Mouse (Mus musculus) MEL (cell line): ENCODE data around the gene Ccar1. TPM values are rescaled to one million over a fixed set of nuclear protein-coding genes. Genes with fewer than 3 reads are reported as not detected.
A peak's percentile ranks its signal among the peaks of the same experiment; 100 is the strongest.

ENCODE experiments used
- DNase-seq: peaks from one replicate; pipeline ENCODE4 v3.0.0; 2011; ENCODE audit warnings: low read depth, low spot score
- H3K27ac ChIP-seq: 2 replicates; pipeline ENCODE4 v1.5.1; 2012; ENCODE audit warnings: low read depth, mild to moderate bottlenecking, control low read depth, low read length, moderate library complexity; ENCODE audit not compliant: control insufficient read depth
- H3K27me3 ChIP-seq, 2 experiments: fragments of 150-350 bp in 1 of 2; sonication (generic) in 1 of 2; 2 replicates each; pipeline ENCODE4 v1.6.1; 2012; ENCODE audit warnings: low read length in 2 of 2, mild to moderate bottlenecking in 2 of 2, improper control_type of control experiment in 1 of 2, moderate library complexity in 1 of 2; ENCODE audit not compliant: insufficient read depth in 2 of 2, control insufficient read depth in 1 of 2
- H3K36me3 ChIP-seq, 2 experiments: 2 replicates each; pipeline ENCODE4 v1.6.1; 2012 to 2014; ENCODE audit warnings: low read length in 2 of 2, improper control_type of control experiment in 1 of 2, inconsistent platforms in 1 of 2, mild to moderate bottlenecking in 1 of 2; ENCODE audit not compliant: insufficient read depth in 2 of 2, control insufficient read depth in 1 of 2
- H3K4me1 ChIP-seq, 2 experiments: fragments of 150-350 bp in 1 of 2; sonication (generic) in 1 of 2; 2 replicates each; pipeline ENCODE4 v1.6.1; 2012; ENCODE audit warnings: low read length in 2 of 2, improper control_type of control experiment in 1 of 2, mild to moderate bottlenecking in 1 of 2; ENCODE audit not compliant: insufficient read depth in 2 of 2, control insufficient read depth in 1 of 2
- H3K4me3 ChIP-seq, 2 experiments: fragments of 150-350 bp in 1 of 2; sonication (generic) in 1 of 2; 2 replicates each; pipeline ENCODE4 v1.5.1; 2012; ENCODE audit warnings: low read depth in 2 of 2, low read length in 2 of 2, mild to moderate bottlenecking in 2 of 2, moderate library complexity in 2 of 2, control low read depth in 1 of 2, improper control_type of control experiment in 1 of 2; ENCODE audit not compliant: control insufficient read depth in 1 of 2, insufficient read depth in 1 of 2
- H3K79me2 ChIP-seq: 2 replicates; pipeline ENCODE4 v1.6.1; 2012; ENCODE audit warnings: mild to moderate bottlenecking, low read length, moderate library complexity; ENCODE audit not compliant: control insufficient read depth, poor library complexity, insufficient read depth
- H3K9ac ChIP-seq: 2 replicates; pipeline ENCODE4 v1.6.1; 2012; ENCODE audit warnings: low read depth, mild to moderate bottlenecking, control low read depth, low read length, moderate library complexity; ENCODE audit not compliant: control insufficient read depth, poor library complexity, severe bottlenecking
- H3K9me3 ChIP-seq: fragments of 150-350 bp; sonication (generic); replicated peaks from 2 replicates; pipeline ENCODE4 v1.6.1; 2012; ENCODE audit warnings: mild to moderate bottlenecking, low read length, improper control_type of control experiment, moderate library complexity; ENCODE audit not compliant: insufficient read depth
- CHD1 ChIP-seq: IDR thresholded peaks from 2 replicates; pipeline ENCODE4 v1.6.1; 2012; ENCODE audit warnings: low read depth, mild to moderate bottlenecking, inconsistent platforms, low read length, improper control_type of control experiment
- CHD2 ChIP-seq: IDR thresholded peaks from 2 replicates; pipeline ENCODE4 v1.6.1; 2011; ENCODE audit warnings: low read length, improper control_type of control experiment
- CTCF ChIP-seq, 3 experiments: IDR thresholded peaks in 2 of 3; conservative IDR thresholded peaks in 1 of 3; 2 replicates each; pipeline ENCODE4 v1.5.1; 2011 to 2012; ENCODE audit warnings: low read length in 3 of 3, low read depth in 2 of 3, mild to moderate bottlenecking in 2 of 3, improper control_type of control experiment in 1 of 3, inconsistent platforms in 1 of 3, mixed read lengths in 1 of 3, moderate library complexity in 1 of 3; ENCODE audit not compliant: control insufficient read depth in 1 of 3, insufficient read depth in 1 of 3, poor library complexity in 1 of 3, severe bottlenecking in 1 of 3
- ELF1 ChIP-seq: IDR thresholded peaks from 2 replicates; pipeline ENCODE4 v1.6.1; 2014; ENCODE audit warnings: low read depth, mild to moderate bottlenecking, inconsistent platforms, low read length, improper control_type of control experiment, moderate library complexity
- ETS1 ChIP-seq: IDR thresholded peaks from 2 replicates; pipeline ENCODE4 v1.6.1; 2012; ENCODE audit warnings: low read depth, mild to moderate bottlenecking, inconsistent platforms, low read length, improper control_type of control experiment, moderate library complexity
- GABPA ChIP-seq: IDR thresholded peaks from 2 replicates; pipeline ENCODE4 v1.6.1; 2012; ENCODE audit warnings: low read depth, mild to moderate bottlenecking, inconsistent platforms, low read length, improper control_type of control experiment, moderate library complexity
- GATA1 ChIP-seq: IDR thresholded peaks from 2 replicates; pipeline ENCODE4 v1.6.1; 2011; ENCODE audit warnings: low read depth, low read length, improper control_type of control experiment
- JUND ChIP-seq: IDR thresholded peaks from 2 replicates; pipeline ENCODE4 v1.6.1; 2011; ENCODE audit warnings: low read depth, mild to moderate bottlenecking, improper control_type of control experiment, low read length
- MAFK ChIP-seq: IDR thresholded peaks from 2 replicates; pipeline ENCODE4 v1.6.1; 2011; ENCODE audit warnings: low read depth, mild to moderate bottlenecking, low read length, improper control_type of control experiment, borderline replicate concordance
- MAX ChIP-seq: IDR thresholded peaks from 2 replicates; pipeline ENCODE4 v1.6.1; 2011; ENCODE audit warnings: low read length, improper control_type of control experiment
- MAZ ChIP-seq: IDR thresholded peaks from 2 replicates; pipeline ENCODE4 v1.6.1; 2012; ENCODE audit warnings: low read depth, mild to moderate bottlenecking, inconsistent platforms, low read length, improper control_type of control experiment
- POLR2A ChIP-seq, 2 experiments: IDR thresholded peaks; 2 replicates each; pipeline ENCODE4 v1.6.1; 2011 to 2012; ENCODE audit warnings: low read length in 2 of 2, mild to moderate bottlenecking in 2 of 2, control low read depth in 1 of 2, improper control_type of control experiment in 1 of 2, low read depth in 1 of 2, moderate library complexity in 1 of 2; ENCODE audit not compliant: control insufficient read depth in 1 of 2, insufficient read depth in 1 of 2, poor library complexity in 1 of 2
- POLR2AphosphoS5 ChIP-seq: IDR thresholded peaks from 2 replicates; pipeline ENCODE4 v1.6.1; 2012; ENCODE audit warnings: low read depth, borderline replicate concordance, mild to moderate bottlenecking, inconsistent platforms, low read length, moderate library complexity, mixed read lengths
- TAL1 ChIP-seq: IDR thresholded peaks from 2 replicates; pipeline ENCODE4 v1.6.1; 2012; ENCODE audit warnings: mild to moderate bottlenecking, inconsistent platforms, low read length, moderate library complexity, mixed read lengths
- UBTF ChIP-seq: IDR thresholded peaks from 2 replicates; pipeline ENCODE4 v1.6.1; 2012; ENCODE audit warnings: low read depth, mild to moderate bottlenecking, inconsistent platforms, low read length, improper control_type of control experiment, moderate library complexity, borderline replicate concordance; ENCODE audit not compliant: insufficient read depth
- USF1 ChIP-seq: IDR thresholded peaks from 2 replicates; pipeline ENCODE4 v1.6.1; 2014; ENCODE audit warnings: low read depth, mild to moderate bottlenecking, inconsistent platforms, low read length, improper control_type of control experiment, moderate library complexity
- USF2 ChIP-seq, 2 experiments: IDR thresholded peaks; 2 replicates each; pipeline ENCODE4 v1.6.1; 2011 to 2012; ENCODE audit warnings: improper control_type of control experiment in 2 of 2, low read length in 2 of 2, borderline replicate concordance in 1 of 2, inconsistent platforms in 1 of 2, low read depth in 1 of 2, mild to moderate bottlenecking in 1 of 2; ENCODE audit not compliant: insufficient read depth in 1 of 2
- ZC3H11A ChIP-seq: IDR thresholded peaks from 2 replicates; pipeline ENCODE4 v1.6.1; 2012; ENCODE audit warnings: low read depth, mild to moderate bottlenecking, inconsistent platforms, low read length, improper control_type of control experiment
- polyA plus RNA-seq, 2 experiments: library from polyadenylated mRNA; stranded (reverse) in 1 of 2; unstranded in 1 of 2; fragments of >175 nt in 1 of 2; fragments of >200 nt in 1 of 2; gene quantifications; 2 replicates each; pipeline versions ENCODE4 v1.2.1 to v1.2.4; 2012; ENCODE audit warnings: low replicate concordance in 2 of 2, low read depth in 1 of 2; ENCODE audit not compliant: insufficient read length in 2 of 2, insufficient read depth in 1 of 2, missing spikeins in 1 of 2
- total RNA-seq: library from RNA; depleted of rRNA; stranded (reverse); fragments of 300-350 nt; gene quantifications from 2 replicates; pipeline ENCODE4 v1.2.3, GENCODE M21; 2012

The Ccar1 gene
- total and polyA plus RNA-seq, 3 experiments, result 41.5 to 66.8 (median 65.4) TPM

DNA sequence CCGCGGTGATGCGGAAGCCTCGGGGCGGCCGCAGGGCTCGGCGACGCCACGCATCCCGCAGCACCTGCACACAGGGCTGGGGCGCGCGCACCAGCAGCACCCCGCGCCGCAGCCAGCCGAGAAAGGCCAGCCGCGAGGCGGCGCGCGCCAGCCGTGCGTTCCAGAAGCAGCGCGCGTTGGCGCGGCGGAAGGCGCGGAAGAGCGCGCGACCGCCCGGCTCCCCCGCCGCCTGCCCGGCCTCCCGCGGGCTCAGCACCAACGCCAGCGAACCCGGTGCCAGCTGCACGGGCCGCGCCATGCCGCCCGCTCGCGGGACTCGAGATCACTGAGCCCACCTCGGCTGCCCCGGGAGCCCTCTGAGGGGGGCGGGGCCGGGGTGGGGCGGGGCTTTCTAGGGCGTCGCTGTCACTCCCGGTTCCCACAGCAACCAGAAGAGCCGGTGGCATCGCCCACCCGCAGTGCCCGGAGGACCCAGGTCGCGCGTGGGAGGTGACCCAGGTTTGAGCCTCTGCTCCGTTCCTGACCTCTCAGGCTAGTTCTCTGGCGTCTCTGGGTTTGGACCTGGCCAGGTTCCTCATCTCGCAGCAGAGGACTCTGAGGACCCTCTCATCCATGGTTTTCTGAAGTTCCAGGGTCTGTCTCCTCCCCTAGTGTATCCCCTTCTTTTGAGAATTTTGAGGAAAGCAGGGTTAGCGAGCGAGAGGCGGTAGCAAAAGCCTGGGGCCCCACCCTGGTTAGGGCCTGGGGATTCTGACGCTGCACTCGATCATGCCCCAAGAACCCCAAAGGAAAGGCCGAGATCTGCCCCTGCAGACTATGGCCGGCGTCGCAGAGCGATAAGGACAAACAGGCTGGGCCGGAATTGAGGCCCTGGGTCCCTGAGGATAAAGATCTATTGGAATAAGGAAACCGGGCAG, 66.1 kb downstream of the Ccar1 start, which contains the start of gene Stox1 (continued):
- TF ChIP-seq ETS1 (no peak), MAFK (no peak), ELF1 (no peak), MAX (no peak), POLR2A (IDR thresholded peaks at IDR 0.05; ENCODE audit: control insufficient read depth in 1 of 2, insufficient read depth in 1 of 2, low read depth in 1 of 2, low read length in 2 of 2, poor library complexity in 1 of 2) (no peak), MAZ (no peak), GABPA (no peak), TAL1 (no peak), POLR2AphosphoS5 (no peak), GATA1 (no peak), JUND (no peak), UBTF (0 out of 2 replicates have a peak, but pooled peaks have one; percentile 49), CHD2 (no peak), USF1 (no peak), CHD1 (no peak), USF2 (IDR thresholded peaks at IDR 0.05; ENCODE audit: borderline replicate concordance in 1 of 2, insufficient read depth in 1 of 2, low read depth in 1 of 2, low read length in 2 of 2) (no peak), CTCF (IDR thresholded peaks at IDR 0.05 in 2 of 3, conservative IDR thresholded peaks at IDR 0.05 in 1 of 3; ENCODE audit: control insufficient read depth in 1 of 3, insufficient read depth in 1 of 3, low read depth in 2 of 3, low read length in 3 of 3, poor library complexity in 1 of 3, severe bottlenecking in 1 of 3) (peak in 2 of 3 experiments; percentile 45 to 69; a peak in 4 of 6 replicates)

DNA sequence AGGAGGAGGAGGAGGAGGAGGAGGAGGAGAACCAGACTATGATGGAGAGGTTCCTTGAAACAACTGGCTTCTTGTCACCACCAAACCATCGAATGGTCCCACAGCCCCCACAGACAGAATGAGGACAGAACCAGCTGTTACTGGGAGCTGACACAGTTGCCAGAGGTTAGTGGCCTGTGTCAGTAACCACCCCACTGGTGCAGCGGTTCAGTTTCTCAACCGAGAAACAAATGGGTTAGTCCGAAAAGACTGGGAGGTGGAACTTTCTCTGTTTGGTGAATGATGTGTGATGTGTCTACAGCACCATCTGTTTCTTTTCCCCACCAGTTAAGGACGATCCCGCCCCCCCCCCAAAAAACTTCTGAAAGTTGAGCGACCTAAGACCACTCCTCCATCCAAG, 67.2 kb downstream of the Ccar1 start:
- peaks cover 0 to 22% of the 10 kb centered on the region in 2 experiments for H3K27me3 ChIP-seq
- TF ChIP-seq ZC3H11A (no peak), POLR2A (IDR thresholded peaks at IDR 0.05; ENCODE audit: control insufficient read depth in 1 of 2, insufficient read depth in 1 of 2, low read depth in 1 of 2, low read length in 2 of 2, poor library complexity in 1 of 2) (no peak)
- DNase-seq, result no peak

More for the DNA sequence above, 67.2 kb downstream of the Ccar1 start:
- Histone ChIP-seq H3K36me3 (no peaks in the 10 kb centered on the region; a peak in 1 of 4 replicates), H3K79me2 (no peaks in the 10 kb centered on the region), H3K4me1 (peaks cover 0 to 2% of the 10 kb centered on the region in 2 experiments; a peak in 1 of 4 replicates), H3K9ac (no peak overlapping the region), H3K9me3 (no peaks in the 10 kb centered on the region), H3K4me3 (no peak overlapping the region), H3K27ac (no peak overlapping the region)
